Mouse (Mus musculus): ENCODE results near the gene Ldlrad2. TPM values are rescaled to one million over a fixed set of nuclear protein-coding genes. Genes with fewer than 3 reads are reported as not detected.

Ldlrad2 gene
- polyA plus RNA-seq, 1 experiment from 2014 or later = not detected

DNA sequence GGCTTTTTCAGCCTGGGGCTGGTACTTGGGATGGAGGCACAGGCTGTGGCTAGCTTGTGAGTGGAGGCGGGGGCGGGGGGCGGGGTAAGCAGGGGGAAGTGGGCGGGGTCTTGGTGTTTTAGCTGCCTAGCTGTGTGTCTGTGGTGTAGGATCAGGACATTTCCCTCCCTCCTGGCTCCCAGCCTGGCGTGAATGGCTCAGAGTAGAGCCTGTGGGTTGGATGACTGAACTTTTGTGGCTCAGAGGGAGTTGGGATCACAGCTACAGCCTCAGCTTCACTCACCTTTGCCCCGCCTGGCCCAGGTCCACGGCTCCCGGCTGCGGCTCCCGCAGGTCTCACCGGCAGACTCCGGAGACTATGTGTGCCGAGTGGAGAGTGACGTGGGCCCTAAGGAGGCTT is 34.0 kb downstream of the Ldlrad2 start:
- H3K36me3 ChIP-seq = peaks cover 98% of the 10 kb centered on the region
- no peaks in the 10 kb centered on the region for H3K4me1 ChIP-seq
- no peaks in the 10 kb centered on the region for H3K27me3 ChIP-seq (ENCODE audit: insufficient read depth, poor library complexity, severe bottlenecking)
- no peaks in the 10 kb centered on the region for H3K9me3 ChIP-seq
- no peak overlapping the region for H3K27ac ChIP-seq
- DNase-seq (ENCODE audit: low spot score) = no peak
- H3K4me3 ChIP-seq = no peak overlapping the region
- WGBS = 80% methylated on average over 14 of the region's 14 CpGs

DNA sequence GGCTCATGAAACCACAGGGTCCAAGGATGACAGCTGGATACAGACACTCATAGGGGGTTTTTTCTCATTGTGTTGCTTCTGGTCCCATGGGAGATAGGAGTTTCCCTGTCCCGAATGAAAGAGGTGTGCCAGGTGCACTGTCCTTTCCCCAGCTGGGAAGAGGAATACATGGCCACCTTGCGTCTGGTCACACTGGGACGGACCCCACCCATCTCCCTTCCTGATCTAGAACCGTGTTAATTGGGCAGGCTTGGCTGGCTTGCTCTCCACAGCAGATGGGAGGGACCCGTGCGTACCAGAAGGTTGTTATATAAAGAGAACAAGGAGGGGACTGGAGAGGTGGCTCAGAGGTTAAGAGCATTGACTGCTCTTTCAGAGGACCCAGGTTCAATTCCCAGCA is 46.5 kb downstream of the Ldlrad2 start:
- 84% methylated on average over 6 of the region's 6 CpGs for WGBS
- DNase-seq (ENCODE audit: low spot score) = no peak
- Histone ChIP-seq H3K9me3 (no peaks in the 10 kb centered on the region), H3K27me3 (ENCODE audit: insufficient read depth, poor library complexity, severe bottlenecking) (no peaks in the 10 kb centered on the region), H3K27ac (no peak overlapping the region), H3K36me3 (peaks cover 99% of the 10 kb centered on the region), H3K4me3 (no peak overlapping the region), H3K4me1 (no peaks in the 10 kb centered on the region)

DNA sequence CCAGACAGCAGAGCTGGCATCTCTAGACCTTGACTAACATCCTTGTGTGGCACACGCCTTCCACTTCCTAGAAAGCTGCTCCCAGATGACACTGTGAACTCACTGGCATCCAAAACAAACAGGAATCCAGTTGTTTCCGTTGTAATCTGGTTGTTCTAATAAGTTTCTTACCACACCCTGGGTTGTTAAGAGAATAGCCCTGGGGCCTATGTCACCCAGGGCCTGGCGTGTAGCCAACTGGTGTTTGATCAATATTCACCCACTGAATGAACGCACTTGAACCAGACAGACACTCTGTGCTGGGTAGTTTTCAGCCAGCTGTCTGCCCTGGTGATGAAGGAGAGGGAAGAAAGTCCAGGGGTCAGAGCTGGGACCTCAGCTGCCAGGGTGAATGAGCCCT is 47.0 kb downstream of the Ldlrad2 start:
- peaks cover 99% of the 10 kb centered on the region for H3K36me3 ChIP-seq
- H3K9me3 ChIP-seq = no peaks in the 10 kb centered on the region
- H3K27me3 ChIP-seq (ENCODE audit: insufficient read depth, poor library complexity, severe bottlenecking) = no peaks in the 10 kb centered on the region
- WGBS = 83% methylated on average over 4 of the region's 4 CpGs
- no peaks in the 10 kb centered on the region for H3K4me1 ChIP-seq
- H3K4me3 ChIP-seq = no peak overlapping the region
- H3K27ac ChIP-seq = no peak overlapping the region
- no peak for DNase-seq (ENCODE audit: low spot score)

DNA sequence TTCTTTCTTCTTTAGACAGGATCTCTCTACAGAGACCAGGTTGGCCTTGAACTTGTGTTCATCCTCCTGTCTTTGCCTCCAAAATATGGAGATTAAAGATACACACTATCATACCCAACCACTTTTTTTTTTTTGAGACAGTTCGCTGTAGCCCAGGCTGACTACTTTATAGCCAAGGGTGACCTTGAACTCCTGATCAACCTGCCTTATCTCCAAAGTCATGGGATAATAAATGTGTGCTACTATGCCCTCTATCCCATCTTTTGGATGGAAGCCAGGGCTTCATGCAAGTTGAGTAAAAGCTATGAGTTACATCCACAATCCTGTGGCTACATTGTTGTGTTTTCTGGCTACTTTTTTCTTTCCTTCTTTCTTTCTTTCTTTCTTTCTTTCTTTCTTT is 48.9 kb downstream of the Ldlrad2 start:
- Histone ChIP-seq H3K27ac (no peak overlapping the region), H3K4me3 (no peak overlapping the region), H3K36me3 (peaks cover 99% of the 10 kb centered on the region), H3K4me1 (no peaks in the 10 kb centered on the region), H3K9me3 (no peaks in the 10 kb centered on the region), H3K27me3 (ENCODE audit: insufficient read depth, poor library complexity, severe bottlenecking) (no peaks in the 10 kb centered on the region)
- 87% methylated on average over 1 of the region's 1 CpGs for WGBS
- no peak for DNase-seq (ENCODE audit: low spot score)

Small RNA genes lying within 50 kb of the gene (microRNA-seq; reads per million reads assigned to microRNA genes)
- 9.3 reads per million, percentile 24 among the genes with 10 or more reads in this experiment for gene Mir7018

Other genes with a start within 250 kb of the Ldlrad2 start
- 550 and 560 TPM in 2 replicates for gene Cdc42, start 216.8 kb downstream of the Ldlrad2 start, polyA plus RNA-seq (2016; fragmentation: Nextera tagmentation; extraction: Ambion mirVana)
- not detected in 2 replicates for gene Cela3a, start 164.8 kb downstream of the Ldlrad2 start, polyA plus RNA-seq (2016; fragmentation: Nextera tagmentation; extraction: Ambion mirVana)
- gene Cela3b, start 144.0 kb downstream of the Ldlrad2 start, polyA plus RNA-seq (2016; fragmentation: Nextera tagmentation; extraction: Ambion mirVana) = not detected in 2 replicates
- not detected in 2 replicates for gene 1700013G24Rik, start 121.3 kb downstream of the Ldlrad2 start, polyA plus RNA-seq (2016; fragmentation: Nextera tagmentation; extraction: Ambion mirVana)
- 52.0 and 58.9 TPM in 2 replicates for gene Hspg2, start 105.8 kb downstream of the Ldlrad2 start, polyA plus RNA-seq (2016; fragmentation: Nextera tagmentation; extraction: Ambion mirVana)
- 47.7 and 56.9 TPM in 2 replicates for gene Usp48, start 19.2 kb upstream of the Ldlrad2 start, polyA plus RNA-seq (2016; fragmentation: Nextera tagmentation; extraction: Ambion mirVana)
- 6.7 and 8.0 TPM in 2 replicates for gene Rap1gap, start 90.2 kb upstream of the Ldlrad2 start, polyA plus RNA-seq (2016; fragmentation: Nextera tagmentation; extraction: Ambion mirVana)
- gene Alpl, start 221.8 kb upstream of the Ldlrad2 start, polyA plus RNA-seq (2016; fragmentation: Nextera tagmentation; extraction: Ambion mirVana) = 1.0 and 4.5 TPM in 2 replicates

Data from heart, embryonic 10.5 days (tissue).